Mouse (Mus musculus) kidney, postnatal 0 days (tissue): ENCODE data around the gene Tmigd3. TPM values are rescaled to one million over a fixed set of nuclear protein-coding genes. Genes with fewer than 3 reads are reported as not detected.
A peak's percentile ranks its signal among the peaks of the same experiment; 100 is the strongest.
"Not testable (repeated sequence)": the region's sequence is repeated elsewhere in the genome, so short reads cannot be mapped to it uniquely, and the experiment has no call there.

Experiments used
- ATAC-seq: fragments of 200-750 bp; cut with Nextera tagmentation; replicated peaks from 2 replicates; pipeline ENCODE4 v1.8.0; 2017; ENCODE audit warnings: low read depth, moderate number of reproducible peaks, moderate TSS enrichment, moderate library complexity; ENCODE audit not compliant: low FRiP score
- DNase-seq: peaks from one replicate; pipeline ENCODE4 v3.0.0-alpha.2; 2016; ENCODE audit warnings: low spot score
- H3K27ac ChIP-seq: fragments of 300-500 bp; sonication (generic); 2 replicates; pipeline ENCODE4 v1.5.1; 2014; ENCODE audit warnings: mild to moderate bottlenecking
- H3K27me3 ChIP-seq: fragments of 300-500 bp; sonication (generic); 2 replicates; pipeline ENCODE4 v1.6.1; 2014; ENCODE audit warnings: low read length, mixed read lengths; ENCODE audit not compliant: insufficient read depth
- H3K36me3 ChIP-seq: fragments of 300-500 bp; sonication (generic); 2 replicates; pipeline ENCODE4 v1.6.1; 2014; ENCODE audit warnings: low read length, mixed read lengths; ENCODE audit not compliant: insufficient read depth
- H3K4me1 ChIP-seq: fragments of 300-500 bp; sonication (generic); replicated peaks from 2 replicates; pipeline ENCODE4 v1.6.1; 2014; ENCODE audit warnings: antibody characterized with exemption, low read length, mixed read lengths; ENCODE audit not compliant: insufficient read depth
- H3K4me2 ChIP-seq: fragments of 300-500 bp; sonication (generic); 2 replicates; pipeline ENCODE4 v1.6.1; 2014; ENCODE audit warnings: mild to moderate bottlenecking, low read length, moderate library complexity, mixed read lengths
- H3K4me3 ChIP-seq: fragments of 300-500 bp; sonication (generic); replicated peaks from 2 replicates; pipeline ENCODE4 v1.5.1; 2014; ENCODE audit warnings: low read depth, low read length
- H3K9ac ChIP-seq: fragments of 300-500 bp; sonication (generic); 2 replicates; pipeline ENCODE4 v1.6.1; 2014; ENCODE audit warnings: low read depth, low read length
- H3K9me3 ChIP-seq: fragments of 300-500 bp; sonication (generic); replicated peaks from 2 replicates; pipeline ENCODE4 v1.6.1; 2016; ENCODE audit warnings: low read length, inconsistent platforms, mixed read lengths
- CTCF ChIP-seq: IDR thresholded peaks from 2 replicates; pipeline ENCODE4 v1.5.1; 2016; ENCODE audit warnings: antibody characterized with exemption, low read depth, mild to moderate bottlenecking, moderate library complexity
- WGBS: fragments of 180-500 bp; shearing (Covaris S2); extraction: QIAGEN DNeasy Blood & Tissue Kit; methylation state at CpG from one replicate; pipeline ENCODE4 v1.1.7; 2014; 5-methylcytosine and 5-hydroxymethylcytosine counted together
- polyA plus RNA-seq: library from polyadenylated mRNA; unstranded; fragments of >200 nt; fragmentation: Nextera tagmentation; extraction: Ambion mirVana; gene quantifications from 2 replicates; pipeline ENCODE4 v1.2.1, GENCODE M21; 2015

The Tmigd3 gene
- polyA plus RNA-seq, 1 experiment from 2014 or later, result 0.18 TPM

- H3K27ac ChIP-seq, result no peak overlapping the region
Observed at GRCm38 (mm10) chr3:105913839-105914681, 43.4 kb downstream of the Tmigd3 start.

GRCm38 (mm10) chr3:105915281-105915680 lies 44.6 kb downstream of the Tmigd3 start:
- no peak overlapping the region for H3K4me2 ChIP-seq
- DNase-seq (no peak), ATAC-seq (no peak)
- H3K9me3 ChIP-seq, result no peaks in the 10 kb centered on the region
- TF ChIP-seq CTCF, result no peak
- no peaks in the 10 kb centered on the region for H3K4me1 ChIP-seq
- H3K36me3 ChIP-seq, result no peaks in the 10 kb centered on the region
- WGBS, result 24% methylated on average over 1 of the region's 1 CpGs
- no peak overlapping the region for H3K4me3 ChIP-seq
- no peak overlapping the region for H3K9ac ChIP-seq
- H3K27ac ChIP-seq, result no peak overlapping the region
- H3K27me3 ChIP-seq, result no peaks in the 10 kb centered on the region

More at GRCm38 (mm10) chr3:105913839-105914681, 43.4 kb downstream of the Tmigd3 start:
- ATAC-seq (no peak), DNase-seq (peak; percentile 37)
- no peaks in the 10 kb centered on the region for H3K36me3 ChIP-seq
- no peak overlapping the region for H3K9ac ChIP-seq
- H3K27me3 ChIP-seq, result no peaks in the 10 kb centered on the region
- no peaks in the 10 kb centered on the region for H3K9me3 ChIP-seq
- TF ChIP-seq CTCF, result no peak
- H3K4me1 ChIP-seq, result no peaks in the 10 kb centered on the region
- no peak overlapping the region for H3K4me3 ChIP-seq
- 40% methylated on average over 10 of the region's 10 CpGs for WGBS
- no peak overlapping the region for H3K4me2 ChIP-seq

- not testable (repeated sequence) for DNase-seq, H3K27me3 ChIP-seq, H3K4me2 ChIP-seq, H3K9me3 ChIP-seq, ATAC-seq, H3K27ac ChIP-seq, H3K9ac ChIP-seq, H3K4me3 ChIP-seq, H3K4me1 ChIP-seq, H3K36me3 ChIP-seq
Observed at GRCm38 (mm10) chr3:105916455-105916854, 45.8 kb downstream of the Tmigd3 start.

DNA sequence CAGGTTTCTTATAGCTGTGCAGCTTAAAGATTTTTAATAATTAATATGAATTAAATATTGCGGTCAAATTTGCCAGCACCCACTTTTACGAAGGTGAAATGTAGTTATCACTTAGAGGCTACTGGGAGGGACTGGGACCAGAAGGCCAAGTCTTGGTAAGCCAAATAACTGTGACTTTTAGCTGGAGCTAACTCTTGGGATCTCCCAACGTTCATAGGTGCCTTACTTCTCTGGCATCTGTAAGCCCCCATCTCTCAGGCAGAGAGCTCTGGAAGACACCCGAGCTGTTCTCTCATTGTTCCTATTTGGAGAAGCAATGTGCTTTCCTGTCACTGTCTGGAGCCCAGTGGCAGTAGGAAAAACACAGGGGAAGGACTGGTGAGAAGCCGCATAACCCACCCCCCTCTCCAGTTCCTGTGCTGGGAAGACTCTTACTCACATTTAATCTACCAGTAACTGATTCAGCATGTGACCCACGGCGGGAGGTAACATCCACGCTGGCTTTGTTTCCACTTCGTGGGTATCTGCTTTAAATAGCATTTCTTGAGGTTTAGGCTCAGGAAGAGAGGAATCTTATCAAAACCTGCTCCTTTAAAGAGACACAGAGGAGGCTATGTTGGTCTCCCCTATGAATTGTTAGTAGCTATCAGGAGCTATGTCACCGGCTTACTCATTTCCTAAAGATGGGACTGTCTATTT lies 47.1 kb downstream of the Tmigd3 start:
- Histone ChIP-seq H3K27ac (no peak overlapping the region), H3K4me1 (no peaks in the 10 kb centered on the region), H3K4me2 (no peak overlapping the region), H3K9me3 (no peaks in the 10 kb centered on the region), H3K27me3 (no peaks in the 10 kb centered on the region), H3K36me3 (no peaks in the 10 kb centered on the region), H3K9ac (no peak overlapping the region), H3K4me3 (no peak overlapping the region)
- DNase-seq, result no peak
- TF ChIP-seq CTCF, result no peak
- no peak for ATAC-seq
- 63% methylated on average over 10 of the region's 10 CpGs for WGBS

DNA sequence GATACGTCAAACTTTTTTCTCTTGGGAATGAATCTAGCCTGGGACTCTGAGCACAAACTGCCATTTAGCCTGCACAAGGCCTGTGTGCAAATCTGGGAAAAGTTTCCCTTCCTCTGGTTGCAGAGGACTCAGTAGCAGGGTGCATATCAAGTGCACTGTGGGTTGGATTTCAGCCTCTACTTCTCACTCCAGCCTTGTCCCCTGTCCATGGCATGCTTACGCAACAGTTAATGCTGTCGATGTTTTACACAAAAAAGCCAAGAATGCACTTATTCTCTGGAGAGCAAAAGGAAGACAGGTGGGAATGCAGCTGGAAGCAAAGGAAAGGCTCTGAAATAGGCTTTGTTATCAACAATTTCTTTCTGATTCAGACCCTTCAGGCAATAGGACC lies 47.6 kb downstream of the Tmigd3 start:
- H3K4me1 ChIP-seq, result no peaks in the 10 kb centered on the region

DNA sequence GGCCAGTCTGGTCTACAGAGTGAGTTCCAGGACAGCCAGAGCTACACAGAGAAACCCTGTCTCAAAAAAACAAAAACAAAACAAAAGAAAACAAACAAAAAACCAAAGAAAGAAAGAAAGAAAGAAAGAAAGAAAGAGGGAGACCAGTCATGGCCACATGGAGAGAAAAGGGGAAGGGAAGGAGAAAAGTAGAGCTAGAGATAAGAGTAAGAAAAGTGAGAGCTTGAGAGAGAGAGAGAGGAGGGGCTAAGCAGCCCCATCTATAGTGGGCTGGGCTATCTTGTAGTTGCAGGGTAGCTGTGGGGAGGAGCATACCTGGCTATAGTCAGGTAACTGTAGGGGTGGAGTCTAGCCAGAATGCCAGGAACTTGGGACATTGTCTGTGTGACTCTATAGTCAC lies 50.0 kb downstream of the Tmigd3 start:
- H3K36me3 ChIP-seq, H3K27me3 ChIP-seq, DNase-seq, H3K4me1 ChIP-seq, H3K9ac ChIP-seq, H3K4me3 ChIP-seq, H3K4me2 ChIP-seq, H3K27ac ChIP-seq, ATAC-seq, H3K9me3 ChIP-seq: not testable (repeated sequence)

More for the DNA sequence above, 47.6 kb downstream of the Tmigd3 start:
- no peaks in the 10 kb centered on the region for H3K9me3 ChIP-seq
- no peak overlapping the region for H3K4me2 ChIP-seq
- 77% methylated on average over 3 of the region's 3 CpGs for WGBS
- no peak overlapping the region for H3K4me3 ChIP-seq
- H3K27me3 ChIP-seq, result no peaks in the 10 kb centered on the region
- no peak for TF ChIP-seq CTCF
- ATAC-seq, result no peak
- no peaks in the 10 kb centered on the region for H3K36me3 ChIP-seq
- H3K9ac ChIP-seq, result no peak overlapping the region
- no peak for DNase-seq
- no peak overlapping the region for H3K27ac ChIP-seq
